Mouse (Mus musculus) CH12.LX (cell line): ENCODE data around the gene Smim20. TPM values are rescaled to one million over a fixed set of nuclear protein-coding genes. Genes with fewer than 3 reads are reported as not detected.
A peak's percentile ranks its signal among the peaks of the same experiment; 100 is the strongest.

Experiments
- DNase-seq: peaks from one replicate; pipeline ENCODE4 v3.0.0-alpha.2; 2013; ENCODE audit errors: extremely low read depth
- H3K27ac ChIP-seq: 2 replicates; pipeline ENCODE4 v1.5.1; 2012; ENCODE audit warnings: low read depth, mild to moderate bottlenecking, control low read depth, moderate library complexity; ENCODE audit not compliant: insufficient read depth
- H3K27me3 ChIP-seq: replicated peaks from 2 replicates; pipeline ENCODE3; 2012; ENCODE audit warnings: inconsistent platforms
- H3K36me3 ChIP-seq, 2 experiments: replicated peaks in 1 of 2; 2 replicates each; pipeline versions ENCODE3 to v1.6.1; 2012; ENCODE audit warnings: inconsistent platforms in 1 of 2, low read length in 1 of 2, mild to moderate bottlenecking in 1 of 2, mixed read lengths in 1 of 2, moderate library complexity in 1 of 2; ENCODE audit not compliant: control insufficient read depth in 1 of 2, insufficient read depth in 1 of 2
- H3K4me1 ChIP-seq, 2 experiments: 2 replicates each; pipeline ENCODE4 v1.6.1; 2012; ENCODE audit warnings: inconsistent platforms in 1 of 2, moderate library complexity in 1 of 2; ENCODE audit not compliant: insufficient read depth in 2 of 2, control insufficient read depth in 1 of 2
- H3K4me2 ChIP-seq: 2 replicates; pipeline ENCODE4 v1.6.1; 2012; ENCODE audit warnings: low read depth, mild to moderate bottlenecking, control low read depth; ENCODE audit not compliant: poor library complexity, insufficient read depth, severe bottlenecking
- H3K4me3 ChIP-seq, 3 experiments: fragments of 150-350 bp in 1 of 3; sonication (generic) in 1 of 3; replicated peaks in 1 of 3; 2 replicates each; pipeline versions ENCODE3 to v1.5.1; 2011 to 2012; ENCODE audit warnings: low read depth in 2 of 3, low read length in 2 of 3, mild to moderate bottlenecking in 2 of 3, moderate library complexity in 2 of 3, control low read depth in 1 of 3, improper control_type of control experiment in 1 of 3, inconsistent platforms in 1 of 3, mixed read lengths in 1 of 3; ENCODE audit not compliant: poor library complexity in 1 of 3
- H3K79me2 ChIP-seq: replicated peaks from 2 replicates; pipeline ENCODE4 v1.6.1; 2012; ENCODE audit warnings: mild to moderate bottlenecking, moderate library complexity; ENCODE audit not compliant: control insufficient read depth, poor library complexity, insufficient read depth, severe bottlenecking; ENCODE audit errors: extremely low read depth
- H3K9ac ChIP-seq: 2 replicates; pipeline ENCODE4 v1.6.1; 2012; ENCODE audit warnings: low read depth, mild to moderate bottlenecking, control low read depth, moderate library complexity; ENCODE audit not compliant: insufficient read depth
- H3K9me3 ChIP-seq: replicated peaks from 2 replicates; pipeline ENCODE3; 2012; ENCODE audit warnings: low read length, inconsistent platforms, mixed read lengths
- BHLHE40 ChIP-seq: IDR thresholded peaks from 2 replicates; pipeline ENCODE4 v1.6.1; 2011; ENCODE audit warnings: mild to moderate bottlenecking, low read depth, low read length, improper control_type of control experiment
- CHD2 ChIP-seq: IDR thresholded peaks from 2 replicates; pipeline ENCODE4 v1.6.1; 2011; ENCODE audit warnings: low read length, improper control_type of control experiment
- ETS1 ChIP-seq: conservative IDR thresholded peaks from 2 replicates; pipeline ENCODE4 v1.6.1; 2012; ENCODE audit warnings: low read depth, mild to moderate bottlenecking, inconsistent platforms, low read length, improper control_type of control experiment, moderate library complexity
- GABPA ChIP-seq: IDR thresholded peaks from 2 replicates; pipeline ENCODE4 v1.6.1; 2012; ENCODE audit warnings: low read depth, low read length, improper control_type of control experiment, inconsistent platforms; ENCODE audit not compliant: insufficient replicate concordance
- HCFC1 ChIP-seq: IDR thresholded peaks from 2 replicates; pipeline ENCODE4 v1.6.1; 2012; ENCODE audit warnings: low read depth, mild to moderate bottlenecking, inconsistent platforms, low read length, improper control_type of control experiment
- IRF4 ChIP-seq: IDR thresholded peaks from 2 replicates; pipeline ENCODE4 v1.6.1; 2014; ENCODE audit warnings: low read depth, mild to moderate bottlenecking, inconsistent platforms, low read length, improper control_type of control experiment
- KAT2A ChIP-seq: IDR thresholded peaks from 2 replicates; pipeline ENCODE4 v1.6.1; 2012; ENCODE audit warnings: low read length, improper control_type of control experiment, inconsistent platforms; ENCODE audit not compliant: insufficient replicate concordance
- MAFK ChIP-seq: IDR thresholded peaks from 2 replicates; pipeline ENCODE4 v1.6.1; 2011; ENCODE audit warnings: low read length, improper control_type of control experiment; ENCODE audit not compliant: insufficient replicate concordance
- MEF2A ChIP-seq: IDR thresholded peaks from 2 replicates; pipeline ENCODE4 v1.6.1; 2014; ENCODE audit warnings: low read depth, mild to moderate bottlenecking, inconsistent platforms, low read length, improper control_type of control experiment, borderline replicate concordance
- MYC ChIP-seq: IDR thresholded peaks from 2 replicates; pipeline ENCODE4 v1.6.1; 2011; ENCODE audit warnings: low read depth, mild to moderate bottlenecking, improper control_type of control experiment, low read length
- NELFE ChIP-seq: IDR thresholded peaks from 2 replicates; pipeline ENCODE4 v1.6.1; 2011; ENCODE audit warnings: low read depth, low read length, improper control_type of control experiment
- NRF1 ChIP-seq: IDR thresholded peaks from 2 replicates; pipeline ENCODE4 v1.6.1; 2014; ENCODE audit warnings: low read depth, mild to moderate bottlenecking, inconsistent platforms, low read length, improper control_type of control experiment, moderate library complexity
- PAX5 ChIP-seq: IDR thresholded peaks from 2 replicates; pipeline ENCODE4 v1.6.1; 2012; ENCODE audit warnings: low read length, inconsistent platforms, mixed read lengths
- POLR2A ChIP-seq: IDR thresholded peaks from 2 replicates; pipeline ENCODE4 v1.6.1; 2011; ENCODE audit warnings: low read depth, mild to moderate bottlenecking, improper control_type of control experiment, low read length
- SIN3A ChIP-seq: IDR thresholded peaks from 2 replicates; pipeline ENCODE4 v1.6.1; 2012; ENCODE audit warnings: low read length, improper control_type of control experiment, inconsistent platforms
- TCF12 ChIP-seq: IDR thresholded peaks from 2 replicates; pipeline ENCODE4 v1.6.1; 2014; ENCODE audit warnings: low read depth, mild to moderate bottlenecking, inconsistent platforms, low read length, improper control_type of control experiment
- UBTF ChIP-seq: IDR thresholded peaks from 2 replicates; pipeline ENCODE4 v1.6.1; 2012; ENCODE audit warnings: low read depth, mild to moderate bottlenecking, inconsistent platforms, low read length, improper control_type of control experiment, moderate library complexity
- USF2 ChIP-seq: conservative IDR thresholded peaks from 2 replicates; pipeline ENCODE4 v1.6.1; 2011; ENCODE audit warnings: low read depth, low read length, improper control_type of control experiment
- ZC3H11A ChIP-seq: IDR thresholded peaks from 2 replicates; pipeline ENCODE4 v1.6.1; 2012; ENCODE audit warnings: low read depth, mild to moderate bottlenecking, inconsistent platforms, low read length, improper control_type of control experiment
- ZKSCAN1 ChIP-seq: IDR thresholded peaks from 2 replicates; pipeline ENCODE4 v1.6.1; 2012; ENCODE audit warnings: low read depth, inconsistent platforms, low read length, improper control_type of control experiment, borderline replicate concordance
- ZMIZ1 ChIP-seq: IDR thresholded peaks from 2 replicates; pipeline ENCODE4 v1.6.1; 2012; ENCODE audit warnings: low read depth, mild to moderate bottlenecking, inconsistent platforms, low read length, improper control_type of control experiment
- dilution Hi-C: fragments of 300-500 bp; cut with MboI; formaldehyde crosslinking; loops from 2 replicates; pipeline ENCODE4 v1.14.3; 2020; ENCODE audit warnings: low sequenced_read_pairs; ENCODE audit not compliant: extremely low pct_unique_long_range_greater_than_20kb, extremely low pct_ligation_motif_present
- in situ Hi-C: fragments of 300-500 bp; cut with MboI; formaldehyde crosslinking; loops from 3 replicates; pipeline ENCODE4 v1.14.3; 2019; ENCODE audit warnings: low sequenced_read_pairs, low pct_ligation_motif_present, low pct_unique_long_range_greater_than_20kb, mixed read lengths
- polyA plus RNA-seq: library from polyadenylated mRNA; unstranded; fragments of >175 nt; gene quantifications from 2 replicates; pipeline ENCODE4 v1.2.1, GENCODE M21; 2012; ENCODE audit warnings: low read depth; ENCODE audit not compliant: insufficient read length
- total RNA-seq, 2 experiments: library from RNA; depleted of rRNA; stranded (reverse); fragments of 300-350 nt in 1 of 2; fragments of >200 nt in 1 of 2; gene quantifications; 2 replicates each; pipeline ENCODE4 v1.2.3; 2012 to 2014

Smim20 gene
- total and polyA plus RNA-seq, 3 experiments, result 52.1 to 93.5 (median 54.3) TPM

DNA sequence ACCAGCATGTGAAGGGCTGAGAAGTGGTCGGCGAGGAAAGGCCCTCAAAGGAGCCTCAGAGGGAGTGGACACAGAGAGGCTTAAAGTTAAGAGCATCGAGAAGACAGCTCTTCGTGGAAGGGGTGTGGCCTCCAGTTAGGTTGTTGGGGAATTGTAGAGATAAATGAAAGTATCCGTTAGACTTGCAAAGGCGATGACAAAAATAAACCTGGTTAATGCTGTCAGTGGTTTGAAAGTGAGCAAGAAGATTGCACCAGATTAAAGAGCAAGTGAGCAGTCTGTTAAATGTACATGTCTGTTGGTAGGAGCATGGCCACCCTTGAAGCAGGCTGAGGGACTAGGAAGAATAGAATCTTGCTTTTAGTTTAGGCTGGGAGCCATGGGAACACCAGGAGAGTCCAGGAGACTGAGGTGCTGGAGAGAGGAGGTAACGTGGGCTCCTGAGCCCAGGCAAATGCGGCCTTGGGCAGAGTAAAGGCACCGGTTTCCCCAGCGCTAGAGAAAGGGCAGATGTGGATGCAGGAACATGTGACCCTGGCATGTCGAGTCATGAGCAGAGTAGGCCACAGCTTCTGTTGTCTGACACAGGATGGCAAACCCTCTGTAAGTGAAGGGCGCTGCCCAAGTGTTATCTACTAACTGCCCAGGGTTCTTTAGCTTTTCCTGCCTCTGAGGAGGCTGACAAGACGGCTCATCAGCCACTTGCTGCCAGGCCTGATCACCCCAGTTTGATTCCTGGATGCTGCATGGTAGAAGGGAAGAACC is 4.2 kb downstream of the Smim20 start:
- no peak overlapping the region for H3K9ac ChIP-seq
- H3K4me2 ChIP-seq, result no peak overlapping the region
- no peaks in the 10 kb centered on the region for H3K27me3 ChIP-seq
- peaks cover 8 to 63% of the 10 kb centered on the region in 2 experiments for H3K36me3 ChIP-seq
- in situ Hi-C loops, result no loop called here
- TF ChIP-seq NELFE (no peak), BHLHE40 (no peak), POLR2A (no peak), ZMIZ1 (no peak), MEF2A (no peak), MYC (no peak), SIN3A (no peak), HCFC1 (no peak), IRF4 (no peak), MAFK (no peak), TCF12 (no peak), UBTF (no peak), KAT2A (no peak), GABPA (no peak), ETS1 (no peak), PAX5 (no peak), ZKSCAN1 (no peak)
- no peaks in the 10 kb centered on the region for H3K9me3 ChIP-seq
- no peak for DNase-seq
- H3K4me3 ChIP-seq, result no peak overlapping the region
- peaks cover 6% of the 10 kb centered on the region for H3K79me2 ChIP-seq
- H3K27ac ChIP-seq, result no peak overlapping the region
- peaks cover 4 to 58% of the 10 kb centered on the region in 2 experiments; a peak in 3 of 4 replicates for H3K4me1 ChIP-seq
- dilution Hi-C loops, result no loop called here

DNA sequence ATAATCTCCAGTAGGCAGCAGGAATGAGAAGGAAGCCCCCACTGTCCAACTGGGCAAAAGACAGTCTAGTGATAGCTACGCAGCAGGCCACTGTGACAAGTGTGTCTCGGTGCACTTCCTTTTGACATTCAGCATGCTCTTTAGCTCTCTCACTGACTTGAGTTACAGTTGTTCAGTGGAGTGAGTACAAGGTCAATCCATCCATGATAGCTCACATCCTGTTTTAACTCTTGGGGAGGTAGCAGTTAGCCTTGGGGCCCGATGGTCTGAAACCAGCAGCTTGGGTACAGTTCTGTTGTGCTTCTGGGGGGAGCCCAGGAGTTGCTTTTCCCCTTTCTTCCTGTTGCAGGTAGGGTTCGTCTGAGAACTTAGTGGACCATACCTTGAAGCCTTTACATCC is 5.7 kb downstream of the Smim20 start:
- Histone ChIP-seq H3K9me3 (no peaks in the 10 kb centered on the region), H3K4me2 (no peak overlapping the region), H3K79me2 (peaks cover 6% of the 10 kb centered on the region), H3K4me1 (peaks cover 4 to 53% of the 10 kb centered on the region in 2 experiments; a peak in 3 of 4 replicates), H3K27me3 (no peaks in the 10 kb centered on the region), H3K4me3 (no peak overlapping the region), H3K27ac (no peak overlapping the region), H3K9ac (no peak overlapping the region), H3K36me3 (peaks cover 15 to 78% of the 10 kb centered on the region in 2 experiments)
- dilution Hi-C loops, result no loop called here
- peak; percentile 27 for DNase-seq
- TF ChIP-seq SIN3A (no peak), ZC3H11A (no peak), CHD2 (no peak), USF2 (no peak), NRF1 (no peak), UBTF (no peak), TCF12 (no peak)
- in situ Hi-C loops, result no loop called here
